Mouse (Mus musculus) lung, postnatal 4 days (tissue): Measurements from ENCODE around the gene Kctd13.

Experiments
- DNase-seq, 2 experiments: peaks; one replicate each; pipeline ENCODE4 v3.0.0; 2021

Gene Kctd13

DNA sequence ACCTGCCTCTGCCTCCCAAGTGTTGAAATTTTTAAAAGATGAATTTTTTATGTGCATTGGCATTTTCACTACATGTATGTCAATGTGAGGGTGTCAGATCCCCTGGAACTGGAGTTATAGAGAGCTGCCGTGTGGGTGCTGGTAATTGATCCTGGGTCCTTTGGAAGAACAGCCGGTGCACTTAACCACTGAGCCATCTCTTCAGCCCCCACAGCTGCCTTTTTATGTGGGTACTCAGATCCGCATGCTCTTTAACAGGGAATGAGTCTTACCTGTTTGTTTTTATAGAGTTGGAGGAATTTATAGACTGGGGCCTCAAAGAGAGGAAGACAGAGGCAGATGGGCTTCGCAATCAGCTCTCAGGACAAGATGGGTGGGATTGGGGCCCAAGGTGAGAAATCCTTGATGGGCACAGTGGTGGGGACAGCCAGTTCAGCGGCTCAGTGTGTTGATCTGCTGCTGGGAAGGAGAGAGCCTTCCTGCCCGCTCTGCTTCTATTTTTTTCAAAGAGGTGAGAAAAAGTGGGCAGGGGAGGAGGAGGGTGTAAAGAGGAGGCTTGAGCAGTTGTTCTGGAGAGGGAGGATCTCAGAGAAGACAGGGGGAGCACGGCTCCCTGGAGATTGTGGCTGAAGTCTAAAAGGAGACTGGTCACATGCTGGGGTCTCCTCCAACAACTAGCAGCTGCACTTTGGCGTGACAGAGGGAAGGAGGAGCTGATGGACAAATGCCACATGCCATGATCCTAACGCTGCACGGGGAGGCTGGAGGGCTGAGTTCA lies 56.2 kb downstream of the Kctd13 start:
- peak; percentile 26 to 68 for DNase-seq

DNA sequence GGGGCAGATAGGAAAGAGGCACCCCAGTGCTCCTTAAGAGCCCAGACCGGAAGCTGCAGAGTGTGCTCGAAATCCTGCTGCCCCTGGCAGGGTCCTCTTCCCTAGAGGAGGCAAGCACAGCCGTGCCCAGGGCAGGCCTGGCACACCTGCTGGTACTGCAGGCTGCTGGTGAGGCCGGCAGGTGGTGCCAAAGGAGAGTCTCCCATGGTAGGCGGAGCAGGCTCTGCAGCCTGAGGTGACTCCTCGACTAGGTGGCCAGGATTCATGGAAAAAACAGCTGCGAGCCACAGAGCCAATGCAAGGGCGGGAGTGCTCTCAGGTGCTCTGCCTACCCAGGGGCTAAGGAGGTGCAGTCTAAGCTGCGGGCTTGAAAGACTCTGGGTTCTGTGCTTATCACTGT lies 57.6 kb downstream of the Kctd13 start:
- DNase-seq = peak; percentile 56 to 67

GRCm38 (mm10) chr7:126988816-126989215 lies 60.1 kb downstream of the Kctd13 start:
- no peak for DNase-seq
